Mouse (Mus musculus): ENCODE data around the gene Sstr3.

DNA sequence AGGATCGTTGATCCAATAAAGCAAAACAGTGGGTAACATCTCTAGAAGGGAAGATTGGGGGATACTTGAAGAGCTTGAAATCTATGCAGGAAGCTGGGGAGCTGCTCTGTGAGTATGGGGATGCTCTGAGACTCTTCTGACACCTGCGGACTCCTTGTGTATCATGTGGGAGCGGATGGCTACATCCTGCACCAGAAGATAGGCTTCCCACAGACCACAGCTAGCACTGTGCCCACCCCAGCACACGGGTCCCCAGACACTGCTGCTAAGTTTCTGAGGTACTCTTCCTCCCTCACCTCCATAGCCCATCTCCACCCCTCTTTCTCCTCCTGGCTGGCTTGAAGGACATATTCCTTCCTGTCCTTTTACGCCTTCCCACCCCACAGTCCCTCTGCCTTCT, 25.7 kb upstream of the Sstr3 start:
- TF ChIP-seq CTCF (IDR thresholded peaks at IDR 0.05; ENCODE audit: extremely low read depth, insufficient read length, insufficient replicate concordance, low read depth, low read length) (no peak), POLR2A (IDR thresholded peaks at IDR 0.05; ENCODE audit: low read depth, low read length) (no peak)

Data from small intestine, adult 2 months (tissue).